Mouse (Mus musculus): Measurements from ENCODE around the gene Adcy5.
A peak's percentile ranks its signal among the peaks of the same experiment; 100 is the strongest.

Gene Adcy5

GRCm38 (mm10) chr16:35156306-35156695 is 1.6 kb downstream of the Adcy5 start:
- no peak for DNase-seq (ENCODE audit: low spot score in 2 of 2)

- DNase-seq (ENCODE audit: low spot score in 2 of 2) = no peak
Observed at GRCm38 (mm10) chr16:35156832-35157231, 2.2 kb downstream of the Adcy5 start.

GRCm38 (mm10) chr16:35159532-35159931 is 4.9 kb downstream of the Adcy5 start:
- no peak for DNase-seq (ENCODE audit: low spot score in 2 of 2)

GRCm38 (mm10) chr16:35159991-35160390 is 5.3 kb downstream of the Adcy5 start:
- no peak for DNase-seq (ENCODE audit: low spot score in 2 of 2)

GRCm38 (mm10) chr16:35164361-35165224 is 9.9 kb downstream of the Adcy5 start:
- DNase-seq (ENCODE audit: low spot score in 2 of 2) = peak in 1 of 2 experiments; percentile 45

GRCm38 (mm10) chr16:35165361-35165760 is 10.7 kb downstream of the Adcy5 start:
- no peak for DNase-seq (ENCODE audit: low spot score in 2 of 2)

- no peak for DNase-seq (ENCODE audit: low spot score in 2 of 2)
Observed at GRCm38 (mm10) chr16:35165788-35166187, 11.1 kb downstream of the Adcy5 start.

- DNase-seq (ENCODE audit: low spot score in 2 of 2) = no peak
Observed at GRCm38 (mm10) chr16:35169431-35169830, 14.8 kb downstream of the Adcy5 start.

GRCm38 (mm10) chr16:35172195-35172594 is 17.5 kb downstream of the Adcy5 start:
- no peak for DNase-seq (ENCODE audit: low spot score in 2 of 2)

GRCm38 (mm10) chr16:35178516-35178915 is 23.8 kb downstream of the Adcy5 start:
- DNase-seq (ENCODE audit: low spot score in 2 of 2) = no peak

- DNase-seq (ENCODE audit: low spot score in 2 of 2) = no peak
Observed at GRCm38 (mm10) chr16:35179082-35179481, 24.4 kb downstream of the Adcy5 start.

- DNase-seq (ENCODE audit: low spot score in 2 of 2) = no peak
Observed at GRCm38 (mm10) chr16:35183161-35183560, 28.5 kb downstream of the Adcy5 start.

- no peak for DNase-seq (ENCODE audit: low spot score in 2 of 2)
Observed at GRCm38 (mm10) chr16:35188111-35188510, 33.4 kb downstream of the Adcy5 start.

- no peak for DNase-seq (ENCODE audit: low spot score in 2 of 2)
Observed at GRCm38 (mm10) chr16:35189420-35190141, 34.9 kb downstream of the Adcy5 start.

- DNase-seq (ENCODE audit: low spot score in 2 of 2) = no peak
Observed at GRCm38 (mm10) chr16:35190777-35191176, 36.1 kb downstream of the Adcy5 start.

- no peak for DNase-seq (ENCODE audit: low spot score in 2 of 2)
Observed at GRCm38 (mm10) chr16:35191271-35191670, 36.6 kb downstream of the Adcy5 start.

GRCm38 (mm10) chr16:35192471-35192870 is 37.8 kb downstream of the Adcy5 start:
- DNase-seq (ENCODE audit: low spot score in 2 of 2) = no peak

GRCm38 (mm10) chr16:35193357-35193756 is 38.7 kb downstream of the Adcy5 start:
- DNase-seq (ENCODE audit: low spot score in 2 of 2) = no peak

- DNase-seq (ENCODE audit: low spot score in 2 of 2) = no peak
Observed at GRCm38 (mm10) chr16:35199721-35200431, 45.2 kb downstream of the Adcy5 start.

GRCm38 (mm10) chr16:35200432-35201142 is 45.9 kb downstream of the Adcy5 start:
- DNase-seq (ENCODE audit: low spot score in 2 of 2) = no peak

- DNase-seq (ENCODE audit: low spot score in 2 of 2) = no peak
Observed at GRCm38 (mm10) chr16:35201281-35201680, 46.6 kb downstream of the Adcy5 start.

- DNase-seq (ENCODE audit: low spot score in 2 of 2) = no peak
Observed at GRCm38 (mm10) chr16:35203511-35203910, 48.8 kb downstream of the Adcy5 start.

Data from frontal cortex, postnatal 14 days (tissue).